Mouse (Mus musculus) heart, adult 2 months (tissue): ENCODE data around the gene Cc2d2a. TPM values are rescaled to one million over a fixed set of nuclear protein-coding genes. Genes with fewer than 3 reads are reported as not detected.

Experiments used
- DNase-seq, 2 experiments: peaks; one replicate each; pipeline ENCODE4 v3.0.0; 2021
- H3K27ac ChIP-seq: fragments of 200-600 bp; 2 replicates; pipeline ENCODE4 v1.8.1; 2022
- H3K27me3 ChIP-seq: fragments of 200-500 bp; 2 replicates; pipeline ENCODE4 v1.6.1; 2012; ENCODE audit warnings: mild to moderate bottlenecking, low read length, inconsistent platforms, mixed read lengths; ENCODE audit not compliant: control insufficient read depth, insufficient read depth
- H3K36me3 ChIP-seq: fragments of 200-500 bp; 2 replicates; pipeline ENCODE4 v1.6.1; 2012; ENCODE audit warnings: low read length, inconsistent platforms; ENCODE audit not compliant: control insufficient read depth, insufficient read depth
- H3K4me1 ChIP-seq: fragments of 200-500 bp; 2 replicates; pipeline ENCODE4 v1.6.1; 2011; ENCODE audit warnings: low read length; ENCODE audit not compliant: control insufficient read depth, insufficient read depth
- H3K4me3 ChIP-seq: fragments of 200-600 bp; 2 replicates; pipeline ENCODE4 v1.8.1; 2022
- H3K79me2 ChIP-seq: fragments of 200-500 bp; replicated peaks from 2 replicates; pipeline ENCODE4 v1.6.1; 2012; ENCODE audit warnings: mild to moderate bottlenecking, inconsistent platforms, low read length, moderate library complexity, mixed read lengths; ENCODE audit not compliant: control insufficient read depth, insufficient read depth
- H3K9ac ChIP-seq: fragments of 200-500 bp; 2 replicates; pipeline ENCODE4 v1.6.1; 2012; ENCODE audit warnings: low read depth, mild to moderate bottlenecking, control low read depth, inconsistent platforms, low read length, mixed read lengths
- CTCF ChIP-seq: fragments of 200-600 bp; IDR thresholded peaks from 2 replicates; pipeline ENCODE4 v1.8.1; 2022; ENCODE audit warnings: antibody characterized with exemption, mild to moderate bottlenecking, moderate library complexity
- EP300 ChIP-seq: fragments of 200-500 bp; IDR thresholded peaks from 2 replicates; pipeline ENCODE4 v1.6.1; 2011; ENCODE audit warnings: low read depth, low read length, control low read depth; ENCODE audit not compliant: insufficient read depth
- POLR2A ChIP-seq: fragments of 200-500 bp; IDR thresholded peaks from 2 replicates; pipeline ENCODE4 v1.6.1; 2011; ENCODE audit warnings: mild to moderate bottlenecking, low read depth, low read length, control low read depth; ENCODE audit not compliant: insufficient read depth
- WGBS: fragments of 180-500 bp; shearing (Covaris S2); methylation state at CpG from one replicate; pipeline ENCODE4 v1.1.7; 2018; 5-methylcytosine and 5-hydroxymethylcytosine counted together
- intact Hi-C: fragments of 180-260 bp; cut with DNase I; formaldehyde crosslinking; loops from one replicate; pipeline ENCODE4 v1.15.1; 2025
- polyA plus RNA-seq: library from polyadenylated mRNA; depleted of rRNA; stranded (reverse); fragments of >200 nt; gene quantifications from 2 replicates; pipeline ENCODE4 v1.2.3, GENCODE M21; 2012; rRNA removed
- total RNA-seq, 2 experiments: library from RNA; stranded (reverse); gene quantifications; 2 replicates each; pipeline ENCODE4 v1.2.3; 2021

The Cc2d2a gene
- total and polyA plus RNA-seq, 3 experiments: 4.2 to 8.6 (median 6.6) TPM

- no peak overlapping the region for H3K9ac ChIP-seq
- no peaks in the 10 kb centered on the region for H3K36me3 ChIP-seq
- 86% methylated on average over 4 of the region's 4 CpGs for WGBS
Measured at GRCm38 (mm10) chr5:43786607-43787006, 124.5 kb downstream of the Cc2d2a start.

GRCm38 (mm10) chr5:43787976-43788752 lies 126.0 kb downstream of the Cc2d2a start:
- WGBS: 65% methylated on average over 9 of the region's 9 CpGs
- intact Hi-C loops: loop anchor here (10.0 kb wide), 2 partner anchors 437 to 553 kb away; partner anchors contain the start of genes Cpeb2 and Tapt1
- Histone ChIP-seq H3K27ac (no peak overlapping the region), H3K9ac (no peak overlapping the region), H3K4me3 (no peak overlapping the region), H3K79me2 (no peaks in the 10 kb centered on the region), H3K4me1 (no peaks in the 10 kb centered on the region), H3K27me3 (no peaks in the 10 kb centered on the region), H3K36me3 (no peaks in the 10 kb centered on the region)
- TF ChIP-seq EP300 (no peak), POLR2A (no peak), CTCF (no peak)
- no peak for DNase-seq

More at GRCm38 (mm10) chr5:43786607-43787006, 124.5 kb downstream of the Cc2d2a start:
- Histone ChIP-seq H3K4me1 (peaks cover 3% of the 10 kb centered on the region; the same call in 1 of the 2 replicates), H3K27ac (no peak overlapping the region), H3K27me3 (no peaks in the 10 kb centered on the region), H3K79me2 (no peaks in the 10 kb centered on the region), H3K4me3 (no peak overlapping the region)
- intact Hi-C loops: loop anchor here (10.0 kb wide), 2 partner anchors 438 to 552 kb away; partner anchors contain the start of genes Cpeb2 and Tapt1
- DNase-seq: no peak
- TF ChIP-seq POLR2A: no peak
- no peak for TF ChIP-seq EP300
- TF ChIP-seq CTCF: no peak

Other genes starting within 250 kb of the Cc2d2a start
- gene C1qtnf7, start 146.8 kb upstream of the Cc2d2a start, total RNA-seq: 1 to 10 TPM; 5.4 to 5.8 TPM
- 4.6 and 7.8 TPM in 2 replicates for gene C1qtnf7, start 146.8 kb upstream of the Cc2d2a start, polyA plus RNA-seq
- gene Bst1, start 156.5 kb downstream of the Cc2d2a start, total RNA-seq: 1 to 10 TPM; 1.6 to 3.3 TPM
- 1.3 and 1.7 TPM in 2 replicates for gene Bst1, start 156.5 kb downstream of the Cc2d2a start, polyA plus RNA-seq
- 10 to 100 TPM; 32.6 to 39.0 TPM for gene Fbxl5, start 159.3 kb downstream of the Cc2d2a start, total RNA-seq
- 20.1 and 32.0 TPM in 2 replicates for gene Fbxl5, start 159.3 kb downstream of the Cc2d2a start, polyA plus RNA-seq
- gene Cd38, start 206.2 kb downstream of the Cc2d2a start, total RNA-seq: 1 to 10 TPM; 7.3 to 7.5 TPM
- 8.6 and 22.0 TPM in 2 replicates for gene Cd38, start 206.2 kb downstream of the Cc2d2a start, polyA plus RNA-seq